Mouse (Mus musculus) hindbrain, embryonic 12.5 days (tissue): ENCODE results near the gene Hps3. TPM values are rescaled to one million over a fixed set of nuclear protein-coding genes. Genes with fewer than 3 reads are reported as not detected.

ENCODE experiments used
- ATAC-seq: fragments of 200-750 bp; cut with Nextera tagmentation; 2 replicates; pipeline ENCODE4 v1.8.0; 2017; ENCODE audit warnings: moderate TSS enrichment; ENCODE audit not compliant: low FRiP score
- H3K27ac ChIP-seq: fragments of 300-500 bp; sonication (generic); 2 replicates; pipeline ENCODE4 v1.5.1; 2016; ENCODE audit warnings: mild to moderate bottlenecking
- H3K27me3 ChIP-seq: fragments of 300-500 bp; sonication (generic); 2 replicates; pipeline ENCODE4 v1.6.1; 2016; ENCODE audit warnings: mild to moderate bottlenecking
- H3K36me3 ChIP-seq: fragments of 300-500 bp; sonication (generic); 2 replicates; pipeline ENCODE4 v1.6.1; 2016; ENCODE audit warnings: mild to moderate bottlenecking
- H3K4me1 ChIP-seq: fragments of 300-500 bp; sonication (generic); 2 replicates; pipeline ENCODE4 v1.6.1; 2016
- H3K4me2 ChIP-seq: fragments of 300-500 bp; sonication (generic); replicated peaks from 2 replicates; pipeline ENCODE4 v1.6.1; 2016; ENCODE audit warnings: mild to moderate bottlenecking
- H3K4me3 ChIP-seq: fragments of 300-500 bp; sonication (generic); 2 replicates; pipeline ENCODE4 v1.5.1; 2016; ENCODE audit warnings: mild to moderate bottlenecking
- H3K9ac ChIP-seq: fragments of 300-500 bp; sonication (generic); 2 replicates; pipeline ENCODE4 v1.6.1; 2016; ENCODE audit warnings: mild to moderate bottlenecking, moderate library complexity
- H3K9me3 ChIP-seq: fragments of 300-500 bp; sonication (generic); replicated peaks from 2 replicates; pipeline ENCODE4 v1.6.1; 2016; ENCODE audit warnings: mild to moderate bottlenecking
- WGBS: fragments of 180-500 bp; shearing (Covaris S2); methylation state at CpG from one replicate; pipeline ENCODE4 v1.1.7; 2016; 5-methylcytosine and 5-hydroxymethylcytosine counted together
- polyA plus RNA-seq: library from polyadenylated mRNA; unstranded; fragments of >200 nt; fragmentation: Nextera tagmentation; extraction: Ambion mirVana; gene quantifications from 2 replicates; pipeline ENCODE4 v1.2.1, GENCODE M21; 2016

Hps3 gene
- polyA plus RNA-seq, 1 experiment from 2014 or later = 13.6 TPM

GRCm38 (mm10) chr3:20000806-20001205 lies 34.3 kb downstream of the Hps3 start:
- Histone ChIP-seq H3K4me2 (no peak overlapping the region), H3K9me3 (no peaks in the 10 kb centered on the region), H3K9ac (no peak overlapping the region), H3K4me1 (no peaks in the 10 kb centered on the region), H3K27me3 (no peaks in the 10 kb centered on the region), H3K4me3 (no peak overlapping the region), H3K36me3 (peaks cover 26% of the 10 kb centered on the region), H3K27ac (no peak overlapping the region)
- no peak for ATAC-seq
- WGBS = 57% methylated on average over 4 of the region's 4 CpGs

- Histone ChIP-seq H3K9me3 (no peaks in the 10 kb centered on the region), H3K27ac (no peak overlapping the region), H3K27me3 (no peaks in the 10 kb centered on the region), H3K36me3 (peaks cover 26% of the 10 kb centered on the region), H3K4me3 (no peak overlapping the region), H3K4me2 (no peak overlapping the region), H3K4me1 (no peaks in the 10 kb centered on the region), H3K9ac (no peak overlapping the region)
- ATAC-seq = no peak
- 80% methylated on average over 2 of the region's 2 CpGs for WGBS
Observed at GRCm38 (mm10) chr3:19999551-19999950, 35.6 kb downstream of the Hps3 start.

- no peak for ATAC-seq
- Histone ChIP-seq H3K27me3 (no peaks in the 10 kb centered on the region), H3K4me2 (no peak overlapping the region), H3K36me3 (peaks cover 4% of the 10 kb centered on the region; the same call in 1 of the 2 replicates), H3K4me3 (no peak overlapping the region), H3K27ac (no peak overlapping the region), H3K9ac (no peak overlapping the region), H3K9me3 (no peaks in the 10 kb centered on the region), H3K4me1 (no peaks in the 10 kb centered on the region)
- WGBS = 84% methylated on average over 4 of the region's 4 CpGs
Observed at GRCm38 (mm10) chr3:19992388-19992787, 42.7 kb downstream of the Hps3 start.

GRCm38 (mm10) chr3:19990031-19990430 lies 45.1 kb downstream of the Hps3 start:
- no peaks in the 10 kb centered on the region for H3K9me3 ChIP-seq
- H3K4me1 ChIP-seq = no peaks in the 10 kb centered on the region
- H3K9ac ChIP-seq = no peak overlapping the region
- no peaks in the 10 kb centered on the region for H3K36me3 ChIP-seq
- 75% methylated on average over 3 of the region's 3 CpGs for WGBS
- H3K27ac ChIP-seq = no peak overlapping the region
- H3K27me3 ChIP-seq = no peaks in the 10 kb centered on the region
- no peak overlapping the region for H3K4me2 ChIP-seq
- ATAC-seq = no peak
- no peak overlapping the region for H3K4me3 ChIP-seq

- Histone ChIP-seq H3K4me3 (no peak overlapping the region), H3K27ac (no peak overlapping the region), H3K36me3 (no peaks in the 10 kb centered on the region), H3K27me3 (no peaks in the 10 kb centered on the region), H3K9me3 (no peaks in the 10 kb centered on the region), H3K4me1 (no peaks in the 10 kb centered on the region), H3K9ac (no peak overlapping the region), H3K4me2 (no peak overlapping the region)
- WGBS = 27% methylated on average over 3 of the region's 3 CpGs
- no peak for ATAC-seq
Observed at GRCm38 (mm10) chr3:19986123-19986522, 49.0 kb downstream of the Hps3 start.

GRCm38 (mm10) chr3:19982846-19983245 lies 52.3 kb downstream of the Hps3 start:
- no peak overlapping the region for H3K9ac ChIP-seq
- no peak overlapping the region for H3K27ac ChIP-seq
- no peak overlapping the region for H3K4me2 ChIP-seq
- H3K36me3 ChIP-seq = no peaks in the 10 kb centered on the region
- H3K4me3 ChIP-seq = no peak overlapping the region
- H3K4me1 ChIP-seq = no peaks in the 10 kb centered on the region
- no peak for ATAC-seq
- H3K27me3 ChIP-seq = no peaks in the 10 kb centered on the region
- no peaks in the 10 kb centered on the region for H3K9me3 ChIP-seq

GRCm38 (mm10) chr3:19981156-19981555 lies 54.0 kb downstream of the Hps3 start:
- no peak overlapping the region for H3K27ac ChIP-seq
- H3K36me3 ChIP-seq = no peaks in the 10 kb centered on the region
- H3K4me3 ChIP-seq = no peak overlapping the region
- no peak for ATAC-seq
- H3K9ac ChIP-seq = no peak overlapping the region
- no peak overlapping the region for H3K4me2 ChIP-seq
- no peaks in the 10 kb centered on the region for H3K9me3 ChIP-seq
- H3K4me1 ChIP-seq = no peaks in the 10 kb centered on the region
- H3K27me3 ChIP-seq = no peaks in the 10 kb centered on the region
- WGBS = 88% methylated on average over 2 of the region's 2 CpGs

GRCm38 (mm10) chr3:19978474-19978873 lies 56.6 kb downstream of the Hps3 start:
- 54% methylated on average over 4 of the region's 4 CpGs for WGBS
- no peak for ATAC-seq
- Histone ChIP-seq H3K4me2 (no peak overlapping the region), H3K27me3 (no peaks in the 10 kb centered on the region), H3K4me3 (no peak overlapping the region), H3K9ac (no peak overlapping the region), H3K36me3 (no peaks in the 10 kb centered on the region), H3K9me3 (no peaks in the 10 kb centered on the region), H3K27ac (no peak overlapping the region), H3K4me1 (no peaks in the 10 kb centered on the region)

GRCm38 (mm10) chr3:19966072-19966471 lies 69.0 kb downstream of the Hps3 start:
- H3K27me3 ChIP-seq = no peaks in the 10 kb centered on the region
- H3K4me2 ChIP-seq = no peak overlapping the region
- WGBS = 59% methylated on average over 4 of the region's 4 CpGs
- ATAC-seq = no peak
- no peaks in the 10 kb centered on the region for H3K36me3 ChIP-seq
- no peaks in the 10 kb centered on the region for H3K4me1 ChIP-seq
- H3K4me3 ChIP-seq = no peak overlapping the region
- H3K9me3 ChIP-seq = no peaks in the 10 kb centered on the region
- no peak overlapping the region for H3K9ac ChIP-seq
- H3K27ac ChIP-seq = no peak overlapping the region

GRCm38 (mm10) chr3:19965239-19965638 lies 69.9 kb downstream of the Hps3 start:
- no peak overlapping the region for H3K4me2 ChIP-seq
- WGBS = 95% methylated on average over 5 of the region's 5 CpGs

GRCm38 (mm10) chr3:19964625-19965188 lies 70.4 kb downstream of the Hps3 start:
- Histone ChIP-seq H3K4me2 (no peak overlapping the region), H3K9me3 (no peaks in the 10 kb centered on the region), H3K4me3 (no peak overlapping the region), H3K4me1 (0 out of 2 replicates have a peak, but pooled peaks cover under 1% of the 10 kb centered on the region), H3K27me3 (no peaks in the 10 kb centered on the region), H3K27ac (no peak overlapping the region), H3K9ac (no peak overlapping the region), H3K36me3 (no peaks in the 10 kb centered on the region)
- ATAC-seq = no peak
- WGBS = 71% methylated on average over 2 of the region's 2 CpGs

More at GRCm38 (mm10) chr3:19965239-19965638, 69.9 kb downstream of the Hps3 start:
- Histone ChIP-seq H3K36me3 (no peaks in the 10 kb centered on the region), H3K27me3 (no peaks in the 10 kb centered on the region), H3K4me1 (no peaks in the 10 kb centered on the region), H3K4me3 (no peak overlapping the region), H3K9ac (no peak overlapping the region), H3K9me3 (no peaks in the 10 kb centered on the region), H3K27ac (no peak overlapping the region)
- no peak for ATAC-seq

- Histone ChIP-seq H3K27me3 (no peaks in the 10 kb centered on the region), H3K9ac (no peak overlapping the region), H3K4me3 (no peak overlapping the region), H3K27ac (no peak overlapping the region), H3K4me1 (0 out of 2 replicates have a peak, but pooled peaks cover 3% of the 10 kb centered on the region), H3K9me3 (no peaks in the 10 kb centered on the region), H3K36me3 (no peaks in the 10 kb centered on the region), H3K4me2 (no peak overlapping the region)
- no peak for ATAC-seq
- 84% methylated on average over 3 of the region's 3 CpGs for WGBS
Observed at GRCm38 (mm10) chr3:19962769-19963513, 72.2 kb downstream of the Hps3 start.

- 0 out of 2 replicates have a peak, but pooled peaks cover 3% of the 10 kb centered on the region for H3K4me1 ChIP-seq
- H3K9me3 ChIP-seq = no peaks in the 10 kb centered on the region
- no peak overlapping the region for H3K4me3 ChIP-seq
- WGBS = 90% methylated on average over 2 of the region's 2 CpGs
- no peak overlapping the region for H3K27ac ChIP-seq
- no peaks in the 10 kb centered on the region for H3K27me3 ChIP-seq
- H3K4me2 ChIP-seq = no peak overlapping the region
- ATAC-seq = no peak
- H3K9ac ChIP-seq = no peak overlapping the region
- H3K36me3 ChIP-seq = no peaks in the 10 kb centered on the region
Observed at GRCm38 (mm10) chr3:19961341-19961740, 73.8 kb downstream of the Hps3 start.
